Mouse (Mus musculus) embryonic facial prominence, embryonic 15.5 days (tissue): Measurements from ENCODE around the gene Gpc6. TPM values are rescaled to one million over a fixed set of nuclear protein-coding genes. Genes with fewer than 3 reads are reported as not detected.

Experiments
- ATAC-seq: fragments of 200-750 bp; cut with Nextera tagmentation; 2 replicates; pipeline ENCODE4 v1.8.0; 2017; ENCODE audit warnings: low read depth, moderate TSS enrichment; ENCODE audit not compliant: insufficient number of reproducible peaks, low FRiP score, low TSS enrichment
- H3K27ac ChIP-seq: fragments of 300-500 bp; sonication (generic); replicated peaks from 2 replicates; pipeline ENCODE4 v1.5.1; 2015; ENCODE audit warnings: mild to moderate bottlenecking, inconsistent platforms
- H3K27me3 ChIP-seq: fragments of 300-500 bp; sonication (generic); 2 replicates; pipeline ENCODE4 v1.6.1; 2015; ENCODE audit warnings: inconsistent platforms
- H3K36me3 ChIP-seq: fragments of 300-500 bp; sonication (generic); 2 replicates; pipeline ENCODE4 v1.6.1; 2015; ENCODE audit warnings: mild to moderate bottlenecking, inconsistent platforms
- H3K4me1 ChIP-seq: fragments of 300-500 bp; sonication (generic); 2 replicates; pipeline ENCODE4 v1.6.1; 2015; ENCODE audit warnings: inconsistent platforms
- H3K4me2 ChIP-seq: fragments of 300-500 bp; sonication (generic); replicated peaks from 2 replicates; pipeline ENCODE4 v1.6.1; 2015; ENCODE audit warnings: mild to moderate bottlenecking, inconsistent platforms
- H3K4me3 ChIP-seq: fragments of 300-500 bp; sonication (generic); replicated peaks from 2 replicates; pipeline ENCODE4 v1.5.1; 2015; ENCODE audit warnings: mild to moderate bottlenecking, inconsistent platforms
- H3K9ac ChIP-seq: fragments of 300-500 bp; sonication (generic); 2 replicates; pipeline ENCODE4 v1.6.1; 2015; ENCODE audit warnings: inconsistent platforms
- H3K9me3 ChIP-seq: fragments of 300-500 bp; sonication (generic); replicated peaks from 2 replicates; pipeline ENCODE4 v1.6.1; 2016; ENCODE audit warnings: inconsistent platforms
- WGBS: fragments of 180-500 bp; shearing (Covaris S2); methylation state at CpG from one replicate; pipeline ENCODE4 v1.1.7; 2015; 5-methylcytosine and 5-hydroxymethylcytosine counted together
- polyA plus RNA-seq: library from polyadenylated mRNA; unstranded; fragments of >200 nt; fragmentation: Nextera tagmentation; extraction: Ambion mirVana; gene quantifications from 2 replicates; pipeline ENCODE4 v1.2.1, GENCODE M21; 2015

Gpc6 gene
- polyA plus RNA-seq, 1 experiment from 2014 or later, result 42.3 TPM

GRCm38 (mm10) chr14:117383188-117383587 lies 458.1 kb downstream of the Gpc6 start:
- H3K4me1 ChIP-seq, result peaks cover 2% of the 10 kb centered on the region; the same call in 1 of the 2 replicates
- H3K4me3 ChIP-seq, result no peak overlapping the region
- no peaks in the 10 kb centered on the region for H3K36me3 ChIP-seq
- no peak overlapping the region for H3K27ac ChIP-seq
- 86% methylated on average over 7 of the region's 7 CpGs for WGBS
- no peak overlapping the region for H3K4me2 ChIP-seq
- H3K9ac ChIP-seq, result no peak overlapping the region
- H3K27me3 ChIP-seq, result no peaks in the 10 kb centered on the region
- no peak for ATAC-seq
- H3K9me3 ChIP-seq, result no peaks in the 10 kb centered on the region

- ATAC-seq, result no peak
- WGBS, result 62% methylated on average over 8 of the region's 8 CpGs
- peaks cover 2% of the 10 kb centered on the region; the same call in 1 of the 2 replicates for H3K4me1 ChIP-seq
- no peaks in the 10 kb centered on the region for H3K9me3 ChIP-seq
- H3K27me3 ChIP-seq, result no peaks in the 10 kb centered on the region
- no peak overlapping the region for H3K4me2 ChIP-seq
- no peaks in the 10 kb centered on the region for H3K36me3 ChIP-seq
- no peak overlapping the region for H3K4me3 ChIP-seq
- no peak overlapping the region for H3K9ac ChIP-seq
- H3K27ac ChIP-seq, result no peak overlapping the region
Observed at GRCm38 (mm10) chr14:117384096-117384770, 459.1 kb downstream of the Gpc6 start.

- ATAC-seq, result no peak
- Histone ChIP-seq H3K27me3 (no peaks in the 10 kb centered on the region), H3K4me3 (no peak overlapping the region), H3K36me3 (no peaks in the 10 kb centered on the region), H3K9ac (no peak overlapping the region), H3K4me1 (no peaks in the 10 kb centered on the region), H3K4me2 (no peak overlapping the region), H3K27ac (no peak overlapping the region), H3K9me3 (no peaks in the 10 kb centered on the region)
Observed at GRCm38 (mm10) chr14:117385731-117386270, 460.7 kb downstream of the Gpc6 start.

- Histone ChIP-seq H3K36me3 (no peaks in the 10 kb centered on the region), H3K9ac (no peak overlapping the region), H3K4me2 (no peak overlapping the region), H3K27me3 (no peaks in the 10 kb centered on the region), H3K9me3 (no peaks in the 10 kb centered on the region), H3K4me3 (no peak overlapping the region), H3K27ac (no peak overlapping the region), H3K4me1 (no peaks in the 10 kb centered on the region)
- no peak for ATAC-seq
- 75% methylated on average over 3 of the region's 3 CpGs for WGBS
Observed at GRCm38 (mm10) chr14:117390794-117391320, 465.7 kb downstream of the Gpc6 start.

- H3K27ac ChIP-seq, result no peak overlapping the region
- no peaks in the 10 kb centered on the region for H3K27me3 ChIP-seq
- no peak overlapping the region for H3K4me2 ChIP-seq
- no peak overlapping the region for H3K4me3 ChIP-seq
- ATAC-seq, result no peak
- no peaks in the 10 kb centered on the region for H3K9me3 ChIP-seq
- H3K4me1 ChIP-seq, result no peaks in the 10 kb centered on the region
- H3K9ac ChIP-seq, result no peak overlapping the region
- no peaks in the 10 kb centered on the region for H3K36me3 ChIP-seq
- 62% methylated on average over 4 of the region's 4 CpGs for WGBS
Observed at GRCm38 (mm10) chr14:117391412-117391811, 466.3 kb downstream of the Gpc6 start.

GRCm38 (mm10) chr14:117397165-117397564 lies 472.1 kb downstream of the Gpc6 start:
- Histone ChIP-seq H3K4me1 (no peaks in the 10 kb centered on the region), H3K27ac (no peak overlapping the region), H3K9ac (no peak overlapping the region), H3K36me3 (no peaks in the 10 kb centered on the region), H3K4me3 (no peak overlapping the region), H3K27me3 (no peaks in the 10 kb centered on the region), H3K9me3 (no peaks in the 10 kb centered on the region), H3K4me2 (no peak overlapping the region)
- WGBS, result 91% methylated on average over 3 of the region's 3 CpGs
- no peak for ATAC-seq

- no peak for ATAC-seq
- Histone ChIP-seq H3K27me3 (no peaks in the 10 kb centered on the region), H3K4me3 (no peak overlapping the region), H3K4me2 (no peak overlapping the region), H3K36me3 (no peaks in the 10 kb centered on the region), H3K9me3 (no peaks in the 10 kb centered on the region), H3K4me1 (0 out of 2 replicates have a peak, but pooled peaks cover 3% of the 10 kb centered on the region), H3K9ac (no peak overlapping the region), H3K27ac (no peak overlapping the region)
- WGBS, result 46% methylated on average over 9 of the region's 9 CpGs
Observed at GRCm38 (mm10) chr14:117407824-117408524, 482.9 kb downstream of the Gpc6 start.

- Histone ChIP-seq H3K27me3 (no peaks in the 10 kb centered on the region), H3K4me2 (no peak overlapping the region), H3K9ac (no peak overlapping the region), H3K9me3 (no peaks in the 10 kb centered on the region), H3K4me3 (no peak overlapping the region), H3K36me3 (no peaks in the 10 kb centered on the region), H3K27ac (no peak overlapping the region), H3K4me1 (0 out of 2 replicates have a peak, but pooled peaks cover 3% of the 10 kb centered on the region)
- WGBS, result 43% methylated on average over 3 of the region's 3 CpGs
- no peak for ATAC-seq
Observed at GRCm38 (mm10) chr14:117408525-117408835, 483.4 kb downstream of the Gpc6 start.

- H3K4me3 ChIP-seq, result no peak overlapping the region
- 85% methylated on average over 2 of the region's 2 CpGs for WGBS
- H3K4me1 ChIP-seq, result 0 out of 2 replicates have a peak, but pooled peaks cover 3% of the 10 kb centered on the region
- no peak for ATAC-seq
- H3K27me3 ChIP-seq, result no peaks in the 10 kb centered on the region
- no peak overlapping the region for H3K4me2 ChIP-seq
- H3K9ac ChIP-seq, result no peak overlapping the region
- no peaks in the 10 kb centered on the region for H3K36me3 ChIP-seq
- H3K27ac ChIP-seq, result no peak overlapping the region
- no peaks in the 10 kb centered on the region for H3K9me3 ChIP-seq
Observed at GRCm38 (mm10) chr14:117409778-117410177, 484.7 kb downstream of the Gpc6 start.

GRCm38 (mm10) chr14:117410511-117410910 lies 485.4 kb downstream of the Gpc6 start:
- Histone ChIP-seq H3K4me3 (no peak overlapping the region), H3K27me3 (no peaks in the 10 kb centered on the region), H3K4me2 (no peak overlapping the region), H3K9ac (no peak overlapping the region), H3K36me3 (no peaks in the 10 kb centered on the region), H3K9me3 (no peaks in the 10 kb centered on the region), H3K4me1 (0 out of 2 replicates have a peak, but pooled peaks cover 3% of the 10 kb centered on the region), H3K27ac (no peak overlapping the region)
- ATAC-seq, result no peak
- WGBS, result 92% methylated on average over 2 of the region's 2 CpGs

GRCm38 (mm10) chr14:117415045-117415444 lies 489.9 kb downstream of the Gpc6 start:
- Histone ChIP-seq H3K4me2 (no peak overlapping the region), H3K36me3 (no peaks in the 10 kb centered on the region), H3K27ac (no peak overlapping the region), H3K4me1 (no peaks in the 10 kb centered on the region), H3K4me3 (no peak overlapping the region), H3K27me3 (no peaks in the 10 kb centered on the region), H3K9me3 (no peaks in the 10 kb centered on the region), H3K9ac (no peak overlapping the region)
- no peak for ATAC-seq
